Mouse (Mus musculus): ENCODE measurements around the gene Gfpt1. TPM values are rescaled to one million over a fixed set of nuclear protein-coding genes. Genes with fewer than 3 reads are reported as not detected.
"Not testable (repeated sequence)": the region's sequence is repeated elsewhere in the genome, so short reads cannot be mapped to it uniquely, and the experiment has no call there.

Gene Gfpt1
- polyA plus RNA-seq, 1 experiment: 78.5 TPM

- Histone ChIP-seq H3K4me1 (ENCODE audit: control insufficient read depth, insufficient read depth, low read length) (no peaks in the 10 kb centered on the region), H3K27ac (ENCODE audit: insufficient read depth, low read length) (no peak overlapping the region), H3K4me3 (ENCODE audit: insufficient read depth, low read length) (no peak overlapping the region)
- TF ChIP-seq CTCF (IDR thresholded peaks at IDR 0.05; ENCODE audit: borderline replicate concordance, insufficient read depth, low read length) (no peak), POLR2A (IDR thresholded peaks at IDR 0.05; ENCODE audit: low read depth, low read length) (no peak)
Observed at GRCm38 (mm10) chr6:87039161-87039560, 3.5 kb upstream of the Gfpt1 start.

GRCm38 (mm10) chr6:87040971-87041370, 1.7 kb upstream of the Gfpt1 start:
- Histone ChIP-seq H3K4me1 (ENCODE audit: control insufficient read depth, insufficient read depth, low read length) (peaks cover 2% of the 10 kb centered on the region; the same call in 1 of the 2 replicates), H3K4me3 (ENCODE audit: insufficient read depth, low read length) (no peak overlapping the region), H3K27ac (ENCODE audit: insufficient read depth, low read length) (0 out of 2 replicates have a peak overlapping the region, but pooled peaks have one; percentile 13)
- TF ChIP-seq CTCF (IDR thresholded peaks at IDR 0.05; ENCODE audit: borderline replicate concordance, insufficient read depth, low read length) (no peak), POLR2A (IDR thresholded peaks at IDR 0.05; ENCODE audit: low read depth, low read length) (peak; percentile 29; the same call in 1 of the 2 replicates)

- H3K4me1 ChIP-seq (ENCODE audit: control insufficient read depth, insufficient read depth, low read length): peaks cover 2% of the 10 kb centered on the region
- H3K4me3 ChIP-seq (ENCODE audit: insufficient read depth, low read length): no peak overlapping the region
- TF ChIP-seq CTCF (IDR thresholded peaks at IDR 0.05; ENCODE audit: borderline replicate concordance, insufficient read depth, low read length): no peak
- 0 out of 2 replicates have a peak overlapping the region, but pooled peaks have one; percentile 13 for H3K27ac ChIP-seq (ENCODE audit: insufficient read depth, low read length)
Observed at GRCm38 (mm10) chr6:87041431-87041830, 1.2 kb upstream of the Gfpt1 start.

- TF ChIP-seq CTCF (IDR thresholded peaks at IDR 0.05; ENCODE audit: borderline replicate concordance, insufficient read depth, low read length): no peak
- TF ChIP-seq POLR2A (IDR thresholded peaks at IDR 0.05; ENCODE audit: low read depth, low read length): no peak
- H3K4me1 ChIP-seq (ENCODE audit: control insufficient read depth, insufficient read depth, low read length): peaks cover 2% of the 10 kb centered on the region
- peak overlapping the region; percentile 97 for H3K27ac ChIP-seq (ENCODE audit: insufficient read depth, low read length)
Observed at GRCm38 (mm10) chr6:87042004-87042336, 676 bp upstream of the Gfpt1 start.

DNA sequence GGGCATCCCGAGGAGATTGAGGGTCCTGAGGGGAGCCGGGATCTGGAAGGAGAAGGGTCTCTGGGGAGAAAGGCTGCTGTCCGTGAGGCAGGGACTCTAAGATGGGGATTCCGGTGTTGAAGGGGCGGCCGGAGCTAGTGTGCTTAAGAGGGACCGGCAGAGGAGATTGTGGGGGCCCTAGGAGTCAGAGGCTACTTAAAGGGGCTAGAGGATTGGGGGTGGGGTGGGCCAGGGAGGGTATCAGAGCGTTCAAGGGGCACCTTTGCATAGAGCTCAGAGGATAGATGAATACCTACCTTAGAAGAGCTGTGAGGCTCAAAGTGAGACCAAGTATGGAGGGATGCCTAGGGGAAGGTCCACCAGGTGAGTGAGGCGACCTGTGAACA, 478 bp downstream of the Gfpt1 start:
- H3K4me1 ChIP-seq (ENCODE audit: control insufficient read depth, insufficient read depth, low read length): peaks cover 2% of the 10 kb centered on the region
- H3K4me3 ChIP-seq (ENCODE audit: insufficient read depth, low read length): peak overlapping the region; percentile 87
- TF ChIP-seq CTCF (IDR thresholded peaks at IDR 0.05; ENCODE audit: borderline replicate concordance, insufficient read depth, low read length) (no peak), POLR2A (IDR thresholded peaks at IDR 0.05; ENCODE audit: low read depth, low read length) (no peak)
- H3K27ac ChIP-seq (ENCODE audit: insufficient read depth, low read length): no peak overlapping the region

More at GRCm38 (mm10) chr6:87042004-87042336, 676 bp upstream of the Gfpt1 start:
- peak overlapping the region; percentile 56 for H3K4me3 ChIP-seq (ENCODE audit: insufficient read depth, low read length)

- Histone ChIP-seq H3K27ac (ENCODE audit: insufficient read depth, low read length) (no peak overlapping the region), H3K4me1 (ENCODE audit: control insufficient read depth, insufficient read depth, low read length) (peaks cover 2% of the 10 kb centered on the region), H3K4me3 (ENCODE audit: insufficient read depth, low read length) (no peak overlapping the region)
- no peak for TF ChIP-seq CTCF (IDR thresholded peaks at IDR 0.05; ENCODE audit: borderline replicate concordance, insufficient read depth, low read length)
- no peak for TF ChIP-seq POLR2A (IDR thresholded peaks at IDR 0.05; ENCODE audit: low read depth, low read length)
Observed at GRCm38 (mm10) chr6:87044895-87045294, 2.2 kb downstream of the Gfpt1 start.

- H3K4me1 ChIP-seq (ENCODE audit: control insufficient read depth, insufficient read depth, low read length): peaks cover 2% of the 10 kb centered on the region
- TF ChIP-seq POLR2A (IDR thresholded peaks at IDR 0.05; ENCODE audit: low read depth, low read length): no peak
- no peak for TF ChIP-seq CTCF (IDR thresholded peaks at IDR 0.05; ENCODE audit: borderline replicate concordance, insufficient read depth, low read length)
- no peak overlapping the region for H3K27ac ChIP-seq (ENCODE audit: insufficient read depth, low read length)
- no peak overlapping the region for H3K4me3 ChIP-seq (ENCODE audit: insufficient read depth, low read length)
Observed at GRCm38 (mm10) chr6:87045507-87045906, 2.9 kb downstream of the Gfpt1 start.

DNA sequence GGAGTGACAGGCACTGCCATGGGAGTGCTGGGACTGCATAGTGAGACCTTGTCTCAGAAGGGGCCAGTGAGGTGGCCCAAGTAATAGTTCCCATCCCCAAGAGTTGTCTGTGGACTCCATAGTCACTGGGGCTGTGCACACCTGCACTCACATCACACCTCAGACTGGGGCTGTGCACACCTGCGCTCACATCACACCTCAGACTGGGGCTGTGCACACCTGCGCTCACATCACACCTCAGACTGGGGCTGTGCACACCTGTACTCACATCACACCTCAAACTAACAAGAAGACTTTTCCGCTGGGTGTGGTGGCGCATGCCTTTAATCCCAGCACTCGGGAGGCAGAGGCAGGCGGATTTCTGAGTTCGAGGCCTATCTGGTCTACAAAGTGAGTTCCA, 6.1 kb downstream of the Gfpt1 start:
- not testable (repeated sequence) for H3K27ac ChIP-seq (ENCODE audit: insufficient read depth, low read length); H3K4me3 ChIP-seq (ENCODE audit: insufficient read depth, low read length); H3K4me1 ChIP-seq (ENCODE audit: control insufficient read depth, insufficient read depth, low read length)

DNA sequence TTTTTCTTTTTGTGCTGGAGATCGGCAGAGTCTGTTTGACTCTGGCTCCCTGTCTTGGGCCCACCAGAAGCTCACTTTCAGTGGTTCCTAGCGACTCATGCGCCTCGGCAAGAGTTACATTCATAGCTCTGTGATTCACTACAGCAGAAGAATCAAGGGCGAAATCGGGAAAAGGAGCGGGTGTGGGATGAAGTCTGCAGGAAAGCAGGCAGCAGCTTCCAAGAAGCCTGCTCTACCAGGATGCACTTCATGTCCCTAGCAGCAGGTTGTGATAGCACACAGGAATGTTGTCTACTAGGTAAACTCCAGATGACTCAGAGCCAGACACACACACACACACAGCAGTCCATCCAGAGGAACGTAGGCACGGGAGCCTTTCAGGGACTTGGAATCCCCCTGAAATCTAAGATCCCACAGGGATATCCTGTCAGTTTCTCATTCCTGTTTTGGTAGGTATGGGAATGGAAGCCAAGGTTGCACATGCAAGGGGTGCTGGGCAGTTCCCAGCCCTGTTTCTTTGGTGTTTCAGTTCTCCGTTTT, 9.3 kb downstream of the Gfpt1 start:
- H3K4me1 ChIP-seq (ENCODE audit: control insufficient read depth, insufficient read depth, low read length): no peaks in the 10 kb centered on the region
- H3K27ac ChIP-seq (ENCODE audit: insufficient read depth, low read length): no peak overlapping the region
- TF ChIP-seq CTCF (IDR thresholded peaks at IDR 0.05; ENCODE audit: borderline replicate concordance, insufficient read depth, low read length) (no peak), POLR2A (IDR thresholded peaks at IDR 0.05; ENCODE audit: low read depth, low read length) (no peak)
- no peak overlapping the region for H3K4me3 ChIP-seq (ENCODE audit: insufficient read depth, low read length)

DNA sequence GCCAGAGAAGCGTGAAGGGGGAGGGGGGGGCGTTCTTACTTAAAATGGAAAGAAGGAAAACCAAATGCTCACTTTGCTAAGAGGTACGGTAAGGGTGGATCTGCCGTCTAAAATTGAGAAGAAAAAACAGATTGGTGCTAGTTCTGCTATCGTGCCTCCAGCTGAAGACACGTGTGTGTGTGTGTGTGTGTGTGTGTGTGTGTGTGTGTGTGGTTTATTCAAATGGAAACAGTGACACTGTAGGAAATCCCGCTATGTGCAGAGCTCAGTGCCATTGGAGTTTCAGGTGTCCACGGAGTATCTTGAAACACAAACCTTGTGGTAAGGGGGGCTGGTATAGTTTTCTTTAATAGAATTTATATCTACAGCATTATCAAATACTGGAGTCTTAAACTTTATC, 11.5 kb downstream of the Gfpt1 start:
- H3K4me3 ChIP-seq (ENCODE audit: insufficient read depth, low read length): no peak overlapping the region
- TF ChIP-seq CTCF (IDR thresholded peaks at IDR 0.05; ENCODE audit: borderline replicate concordance, insufficient read depth, low read length) (no peak), POLR2A (IDR thresholded peaks at IDR 0.05; ENCODE audit: low read depth, low read length) (no peak)
- H3K4me1 ChIP-seq (ENCODE audit: control insufficient read depth, insufficient read depth, low read length): no peaks in the 10 kb centered on the region
- no peak overlapping the region for H3K27ac ChIP-seq (ENCODE audit: insufficient read depth, low read length)

- Histone ChIP-seq H3K4me3 (ENCODE audit: insufficient read depth, low read length) (no peak overlapping the region), H3K4me1 (ENCODE audit: control insufficient read depth, insufficient read depth, low read length) (no peaks in the 10 kb centered on the region), H3K27ac (ENCODE audit: insufficient read depth, low read length) (no peak overlapping the region)
- TF ChIP-seq POLR2A (IDR thresholded peaks at IDR 0.05; ENCODE audit: low read depth, low read length) (no peak), CTCF (IDR thresholded peaks at IDR 0.05; ENCODE audit: borderline replicate concordance, insufficient read depth, low read length) (no peak)
Observed at GRCm38 (mm10) chr6:87059754-87060153, 17.1 kb downstream of the Gfpt1 start.
